14 mouse cellular contexts compared by ENCODE assay signal in the genomic region with DNA sequence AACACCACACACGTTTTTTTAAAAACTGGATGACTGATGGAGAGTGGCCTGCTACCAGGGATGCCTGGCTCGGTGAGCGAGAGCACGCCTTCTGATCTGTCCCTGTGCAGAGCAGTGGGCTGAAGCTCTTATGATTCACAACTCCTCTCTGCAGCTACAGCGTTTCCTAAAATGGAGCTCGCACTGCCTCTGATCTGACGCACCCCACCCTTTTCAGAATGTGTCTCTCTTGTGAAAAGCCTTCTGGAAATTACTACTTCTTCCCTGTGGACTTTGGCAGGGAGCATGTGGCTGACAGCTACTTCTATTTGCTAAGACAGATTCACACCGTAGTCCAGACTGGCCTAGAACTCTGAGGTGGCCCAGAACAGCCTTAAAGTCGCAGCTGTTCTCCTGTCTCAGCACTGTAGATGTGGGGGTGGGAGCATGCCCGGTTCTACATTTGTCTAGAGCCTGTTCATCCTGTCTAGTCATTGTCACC. TPM values are rescaled to one million over a fixed set of nuclear protein-coding genes. Genes with fewer than 3 reads are reported as not detected.
A peak's percentile ranks its signal among the peaks of the same experiment; 100 is the strongest.
DNase-seq lines count a peak whose midpoint lies in the region; ATAC-seq and TF ChIP-seq lines count a peak whose summit lies in the region.
"Had no signal": no experiment of that assay in that cellular context is flagged by ENCODE, and none has a peak within 500 bp of the region (broad histone marks: within the 10 kb centered on the region; RNA-seq: fewer than 3 reads in every experiment).

No protein-coding gene starts in this region.

- peak; percentile 53 for DNase-seq in lung, postnatal 0 days (ENCODE audit: low spot score)
- no peak for DNase-seq in lung, postnatal 36 days
- DNase-seq in thymus, postnatal 4 days: peak; percentile 56
- DNase-seq in spleen, postnatal 10 days (ENCODE audit: low spot score in 2 of 2): no peak
- DNase-seq in adrenal gland, postnatal 25 days: no peak
- DNase-seq: embryo, embryonic 11 days; heart, adult 11 months had no signal

- no peak for TF ChIP-seq CTCF in lung, postnatal 0 days (IDR thresholded peaks at IDR 0.05)
- TF ChIP-seq CTCF in olfactory bulb, adult 2 months (IDR thresholded peaks at IDR 0.05; ENCODE audit: insufficient read depth, low read depth, low read length): no peak

- no peak for TF ChIP-seq POLR2A in olfactory bulb, adult 2 months (IDR thresholded peaks at IDR 0.05; ENCODE audit: insufficient read depth, low read depth, low read length)

- 57% methylated on average over 10 of the region's 10 CpGs for WGBS in lung, postnatal 0 days
- 47% methylated on average over 10 of the region's 10 CpGs for WGBS in intestine, embryonic 16.5 days
- WGBS in olfactory bulb, adult 2 months: 36% methylated on average over 10 of the region's 10 CpGs
- 77% methylated on average over 10 of the region's 10 CpGs for WGBS in hindbrain, embryonic 12.5 days

- no peak overlapping the region for H3K4me2 ChIP-seq in lung, postnatal 0 days (replicated peaks; ENCODE audit: low read depth, low read length)
- no peak overlapping the region for H3K4me2 ChIP-seq in intestine, embryonic 16.5 days (ENCODE audit: low read depth, low read length)
- H3K4me2 ChIP-seq in hindbrain, embryonic 12.5 days (replicated peaks): no peak overlapping the region
- H3K4me2 ChIP-seq: forebrain, embryonic 13.5 days; midbrain, embryonic 12.5 days; neural tube, embryonic 15.5 days had no signal

- peaks cover 3% of the 10 kb centered on the region; the same call in 1 of the 2 replicates for H3K4me1 ChIP-seq in lung, postnatal 0 days (ENCODE audit: insufficient read depth, low read depth, low read length)
- H3K4me1 ChIP-seq in intestine, embryonic 16.5 days (ENCODE audit: control insufficient read depth, insufficient read depth, low read length): no peaks in the 10 kb centered on the region
- H3K4me1 ChIP-seq in olfactory bulb, adult 2 months (ENCODE audit: control insufficient read depth, insufficient read depth, low read length): peaks cover 18% of the 10 kb centered on the region
- H3K4me1 ChIP-seq in hindbrain, embryonic 12.5 days: peaks cover 5% of the 10 kb centered on the region
- H3K4me1 ChIP-seq: forebrain, embryonic 13.5 days; neural tube, embryonic 15.5 days had no signal

- no peaks in the 10 kb centered on the region for H3K36me3 ChIP-seq in lung, postnatal 0 days (ENCODE audit: insufficient read depth, low read length)
- no peaks in the 10 kb centered on the region for H3K36me3 ChIP-seq in intestine, embryonic 16.5 days (ENCODE audit: control insufficient read depth, insufficient read depth, low read length)
- no peaks in the 10 kb centered on the region for H3K36me3 ChIP-seq in hindbrain, embryonic 12.5 days
- H3K36me3 ChIP-seq: midbrain, embryonic 12.5 days; neural tube, embryonic 15.5 days had no signal

- H3K27ac ChIP-seq in lung, postnatal 0 days (ENCODE audit: low read length): no peak overlapping the region
- H3K27ac ChIP-seq in intestine, embryonic 16.5 days (ENCODE audit: low read length): no peak overlapping the region
- H3K27ac ChIP-seq in olfactory bulb, adult 2 months (ENCODE audit: insufficient read depth, low read depth, low read length): peak overlapping the region; percentile 70
- H3K27ac ChIP-seq in hindbrain, embryonic 12.5 days: no peak overlapping the region
- H3K27ac ChIP-seq: forebrain, embryonic 13.5 days; liver, embryonic 14.5 days; midbrain, embryonic 12.5 days; neural tube, embryonic 15.5 days had no signal

- no peaks in the 10 kb centered on the region for H3K27me3 ChIP-seq in lung, postnatal 0 days (replicated peaks; ENCODE audit: insufficient read depth, low read length)
- no peaks in the 10 kb centered on the region for H3K27me3 ChIP-seq in intestine, embryonic 16.5 days (replicated peaks; ENCODE audit: control insufficient read depth, insufficient read depth, low read length)
- no peaks in the 10 kb centered on the region for H3K27me3 ChIP-seq in hindbrain, embryonic 12.5 days
- H3K27me3 ChIP-seq: forebrain, embryonic 13.5 days; midbrain, embryonic 12.5 days; neural tube, embryonic 15.5 days had no signal

- 0 out of 2 replicates have a peak, but pooled peaks have one; percentile 23 for ATAC-seq in lung, postnatal 0 days
- ATAC-seq in intestine, embryonic 16.5 days: peak; percentile 67
- no peak for ATAC-seq in hindbrain, embryonic 12.5 days (ENCODE audit: low FRiP score)
- ATAC-seq: forebrain, embryonic 13.5 days had no signal

- H3K9ac ChIP-seq in lung, postnatal 0 days (replicated peaks; ENCODE audit: low read depth): no peak overlapping the region
- H3K9ac ChIP-seq in intestine, embryonic 16.5 days (ENCODE audit: low read depth, low read length): no peak overlapping the region
- no peak overlapping the region for H3K9ac ChIP-seq in hindbrain, embryonic 12.5 days
- H3K9ac ChIP-seq: forebrain, embryonic 13.5 days; liver, embryonic 14.5 days; midbrain, embryonic 12.5 days; neural tube, embryonic 15.5 days had no signal

- no peak overlapping the region for H3K4me3 ChIP-seq in lung, postnatal 0 days (ENCODE audit: low read depth, low read length)
- H3K4me3 ChIP-seq in intestine, embryonic 16.5 days (ENCODE audit: low read length): no peak overlapping the region
- H3K4me3 ChIP-seq in olfactory bulb, adult 2 months (ENCODE audit: insufficient read depth, low read depth, low read length): no peak overlapping the region
- H3K4me3 ChIP-seq in hindbrain, embryonic 12.5 days: no peak overlapping the region
- H3K4me3 ChIP-seq: forebrain, embryonic 13.5 days; midbrain, embryonic 12.5 days; neural tube, embryonic 15.5 days had no signal

- no peak for TF ChIP-seq EP300 in lung, postnatal 0 days (IDR thresholded peaks at IDR 0.05)

- H3K9me3 ChIP-seq in lung, postnatal 0 days (ENCODE audit: low read length): no peaks in the 10 kb centered on the region
- H3K9me3 ChIP-seq in intestine, embryonic 16.5 days (ENCODE audit: control insufficient read depth, low read length): no peaks in the 10 kb centered on the region
- no peaks in the 10 kb centered on the region for H3K9me3 ChIP-seq in hindbrain, embryonic 12.5 days (replicated peaks)
- H3K9me3 ChIP-seq: forebrain, embryonic 13.5 days; midbrain, embryonic 12.5 days; neural tube, embryonic 15.5 days had no signal

RNA-seq across cellular contexts. Expression of a gene that starts 1.5 kb away (rescaled TPM):
- polyA plus RNA-seq in lung, postnatal 0 days (2015; fragmentation: Nextera tagmentation; extraction: Ambion mirVana): 9.3 and 11.9 TPM in 2 replicates
- polyA plus RNA-seq in intestine, embryonic 16.5 days (2015; fragmentation: Nextera tagmentation; extraction: Ambion mirVana): 0.17 and 0.21 TPM in 2 replicates
- not detected in 2 replicates for polyA plus RNA-seq in olfactory bulb, adult 2 months (2012; ENCODE audit: insufficient read depth, insufficient read length, low replicate concordance, missing spikeins)
- polyA plus RNA-seq in hindbrain, embryonic 12.5 days (2016; fragmentation: Nextera tagmentation; extraction: Ambion mirVana): 0.14 and 0.38 TPM in 2 replicates
- not detected in 2 replicates for total RNA-seq in adrenal gland, postnatal 25 days (2021)
- polyA plus RNA-seq: forebrain, embryonic 13.5 days had no signal

RNA-seq across cellular contexts. Expression of a gene that starts 21.6 kb away (rescaled TPM):
- polyA plus RNA-seq in lung, postnatal 0 days (2015; fragmentation: Nextera tagmentation; extraction: Ambion mirVana): 16.8 and 19.4 TPM in 2 replicates
- 30.8 and 33.7 TPM in 2 replicates for polyA plus RNA-seq in intestine, embryonic 16.5 days (2015; fragmentation: Nextera tagmentation; extraction: Ambion mirVana)
- not detected in 2 replicates for polyA plus RNA-seq in olfactory bulb, adult 2 months (2012; ENCODE audit: insufficient read depth, insufficient read length, low replicate concordance, missing spikeins)
- polyA plus RNA-seq in hindbrain, embryonic 12.5 days (2016; fragmentation: Nextera tagmentation; extraction: Ambion mirVana): 37.3 and 37.5 TPM in 2 replicates
- 34.0 and 36.4 TPM in 2 replicates for total RNA-seq in adrenal gland, postnatal 25 days (2021)

RNA-seq across cellular contexts. Expression of a gene that starts 21.7 kb away (rescaled TPM):
- polyA plus RNA-seq in lung, postnatal 0 days (2015; fragmentation: Nextera tagmentation; extraction: Ambion mirVana): 6.3 and 7.9 TPM in 2 replicates
- 87.4 and 103 TPM in 2 replicates for polyA plus RNA-seq in intestine, embryonic 16.5 days (2015; fragmentation: Nextera tagmentation; extraction: Ambion mirVana)
- polyA plus RNA-seq in olfactory bulb, adult 2 months (2012; ENCODE audit: insufficient read depth, insufficient read length, low replicate concordance, missing spikeins): not detected in 2 replicates
- polyA plus RNA-seq in hindbrain, embryonic 12.5 days (2016; fragmentation: Nextera tagmentation; extraction: Ambion mirVana): 78.8 and 85.6 TPM in 2 replicates
- total RNA-seq in adrenal gland, postnatal 25 days (2021): 6.7 and 9.6 TPM in 2 replicates

RNA-seq across cellular contexts. Expression of a gene that starts 46.7 kb away (rescaled TPM):
- 32.8 and 37.0 TPM in 2 replicates for polyA plus RNA-seq in lung, postnatal 0 days (2015; fragmentation: Nextera tagmentation; extraction: Ambion mirVana)
- 15.0 and 16.6 TPM in 2 replicates for polyA plus RNA-seq in intestine, embryonic 16.5 days (2015; fragmentation: Nextera tagmentation; extraction: Ambion mirVana)
- not detected in 2 replicates for polyA plus RNA-seq in olfactory bulb, adult 2 months (2012; ENCODE audit: insufficient read depth, insufficient read length, low replicate concordance, missing spikeins)
- polyA plus RNA-seq in hindbrain, embryonic 12.5 days (2016; fragmentation: Nextera tagmentation; extraction: Ambion mirVana): 31.8 and 33.1 TPM in 2 replicates
- 31.9 and 32.8 TPM in 2 replicates for total RNA-seq in adrenal gland, postnatal 25 days (2021)

RNA-seq across cellular contexts. Expression of a gene that starts 48.3 kb away (rescaled TPM):
- polyA plus RNA-seq in lung, postnatal 0 days (2015; fragmentation: Nextera tagmentation; extraction: Ambion mirVana): 73.4 and 74.2 TPM in 2 replicates
- polyA plus RNA-seq in intestine, embryonic 16.5 days (2015; fragmentation: Nextera tagmentation; extraction: Ambion mirVana): 78.1 and 79.4 TPM in 2 replicates
- polyA plus RNA-seq in olfactory bulb, adult 2 months (2012; ENCODE audit: insufficient read depth, insufficient read length, low replicate concordance, missing spikeins): 332 TPM in 1 of 2 replicates, not detected in the other
- 86.5 and 93.0 TPM in 2 replicates for polyA plus RNA-seq in hindbrain, embryonic 12.5 days (2016; fragmentation: Nextera tagmentation; extraction: Ambion mirVana)
- total RNA-seq in adrenal gland, postnatal 25 days (2021): 75.6 and 85.2 TPM in 2 replicates

Comparison
In these comparisons a context has a peak if more than half of its experiments do, and no peak if none do; other contexts are left out.
1. DNase-seq: peak in lung, postnatal 0 days (single experiment) and thymus, postnatal 4 days (single experiment); none in lung, postnatal 36 days (single experiment), spleen, postnatal 10 days (0 of 2) and adrenal gland, postnatal 25 days (single experiment).